Mouse (Mus musculus) stomach, embryonic 16.5 days (tissue): Measurements from ENCODE around the gene Dok7. TPM values are rescaled to one million over a fixed set of nuclear protein-coding genes. Genes with fewer than 3 reads are reported as not detected.

Source experiments
- ATAC-seq: fragments of 200-750 bp; cut with Nextera tagmentation; 2 replicates; pipeline ENCODE4 v1.8.0; 2017; ENCODE audit warnings: moderate number of reproducible peaks, moderate TSS enrichment; ENCODE audit not compliant: insufficient read depth, low FRiP score
- H3K27ac ChIP-seq: fragments of 300-500 bp; sonication (generic); 2 replicates; pipeline ENCODE4 v1.5.1; 2014; ENCODE audit warnings: low read length
- H3K27me3 ChIP-seq: fragments of 300-500 bp; sonication (generic); 2 replicates; pipeline ENCODE4 v1.6.1; 2014; ENCODE audit warnings: low read length, control low read depth, mixed read lengths; ENCODE audit not compliant: control insufficient read depth, insufficient read depth
- H3K36me3 ChIP-seq: fragments of 300-500 bp; sonication (generic); 2 replicates; pipeline ENCODE4 v1.6.1; 2014; ENCODE audit warnings: low read length; ENCODE audit not compliant: control insufficient read depth, insufficient read depth
- H3K4me1 ChIP-seq: fragments of 300-500 bp; sonication (generic); 2 replicates; pipeline ENCODE4 v1.6.1; 2014; ENCODE audit warnings: low read length, control low read depth, mixed read lengths; ENCODE audit not compliant: control insufficient read depth, insufficient read depth
- H3K4me2 ChIP-seq: fragments of 300-500 bp; sonication (generic); 2 replicates; pipeline ENCODE4 v1.6.1; 2014; ENCODE audit warnings: low read depth, low read length, mixed read lengths
- H3K4me3 ChIP-seq: fragments of 300-500 bp; sonication (generic); replicated peaks from 2 replicates; pipeline ENCODE4 v1.5.1; 2014; ENCODE audit warnings: mild to moderate bottlenecking, low read length
- H3K9ac ChIP-seq: fragments of 300-500 bp; sonication (generic); 2 replicates; pipeline ENCODE4 v1.6.1; 2014; ENCODE audit warnings: low read length
- H3K9me3 ChIP-seq: fragments of 300-500 bp; sonication (generic); replicated peaks from 2 replicates; pipeline ENCODE4 v1.6.1; 2016; ENCODE audit warnings: low read length, control low read depth; ENCODE audit not compliant: control insufficient read depth
- WGBS: fragments of 180-500 bp; shearing (Covaris S2); extraction: QIAGEN DNeasy Blood & Tissue Kit; methylation state at CpG from one replicate; pipeline ENCODE4 v1.1.7; 2014; 5-methylcytosine and 5-hydroxymethylcytosine counted together
- polyA plus RNA-seq: library from polyadenylated mRNA; unstranded; fragments of >200 nt; fragmentation: Nextera tagmentation; extraction: Ambion mirVana; gene quantifications from 2 replicates; pipeline ENCODE4 v1.2.1, GENCODE M21; 2015

The Dok7 gene
- polyA plus RNA-seq, 1 experiment from 2014 or later, result 2.0 TPM

DNA sequence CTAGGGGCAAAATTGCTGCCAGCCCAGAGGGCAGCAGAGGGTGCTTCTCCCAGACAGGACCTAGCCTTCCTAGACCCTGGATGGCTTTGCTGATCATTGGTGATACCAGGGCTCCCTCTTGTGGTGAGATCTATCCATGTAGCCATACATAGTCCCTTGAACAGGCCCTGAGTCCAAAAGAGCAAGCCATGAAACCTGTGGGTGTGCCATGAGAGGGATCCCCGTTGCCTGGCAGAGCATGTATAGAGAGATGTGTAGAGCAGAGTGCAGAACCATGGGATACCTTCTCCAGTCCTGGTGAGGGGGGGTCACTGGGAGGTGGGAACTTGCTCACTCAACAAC, 13.5 kb upstream of the Dok7 start:
- WGBS, result 12% methylated on average over 1 of the region's 1 CpGs
- ATAC-seq, result peak; percentile 72; the same call in 1 of the 2 replicates

GRCm38 (mm10) chr5:35050541-35050940, 6.0 kb upstream of the Dok7 start:
- Histone ChIP-seq H3K27ac (no peak overlapping the region), H3K4me1 (no peaks in the 10 kb centered on the region), H3K9ac (no peak overlapping the region), H3K36me3 (no peaks in the 10 kb centered on the region), H3K4me3 (no peak overlapping the region), H3K27me3 (no peaks in the 10 kb centered on the region; the same call in 1 of the 2 replicates), H3K9me3 (no peaks in the 10 kb centered on the region), H3K4me2 (no peak overlapping the region)
- 77% methylated on average over 5 of the region's 5 CpGs for WGBS
- ATAC-seq, result no peak

More for the DNA sequence above, 13.5 kb upstream of the Dok7 start:
- Histone ChIP-seq H3K4me3 (no peak overlapping the region), H3K9ac (no peak overlapping the region), H3K4me1 (peaks cover 3% of the 10 kb centered on the region; the same call in 1 of the 2 replicates), H3K4me2 (no peak overlapping the region), H3K36me3 (no peaks in the 10 kb centered on the region), H3K9me3 (no peaks in the 10 kb centered on the region), H3K27me3 (no peaks in the 10 kb centered on the region), H3K27ac (no peak overlapping the region)

GRCm38 (mm10) chr5:35054628-35055027, 1.9 kb upstream of the Dok7 start:
- Histone ChIP-seq H3K9ac (no peak overlapping the region), H3K9me3 (no peaks in the 10 kb centered on the region), H3K4me1 (peaks cover 8% of the 10 kb centered on the region), H3K36me3 (no peaks in the 10 kb centered on the region), H3K4me2 (no peak overlapping the region), H3K27ac (no peak overlapping the region), H3K27me3 (peaks cover 32% of the 10 kb centered on the region), H3K4me3 (no peak overlapping the region)
- 77% methylated on average over 3 of the region's 3 CpGs for WGBS
- no peak for ATAC-seq

DNA sequence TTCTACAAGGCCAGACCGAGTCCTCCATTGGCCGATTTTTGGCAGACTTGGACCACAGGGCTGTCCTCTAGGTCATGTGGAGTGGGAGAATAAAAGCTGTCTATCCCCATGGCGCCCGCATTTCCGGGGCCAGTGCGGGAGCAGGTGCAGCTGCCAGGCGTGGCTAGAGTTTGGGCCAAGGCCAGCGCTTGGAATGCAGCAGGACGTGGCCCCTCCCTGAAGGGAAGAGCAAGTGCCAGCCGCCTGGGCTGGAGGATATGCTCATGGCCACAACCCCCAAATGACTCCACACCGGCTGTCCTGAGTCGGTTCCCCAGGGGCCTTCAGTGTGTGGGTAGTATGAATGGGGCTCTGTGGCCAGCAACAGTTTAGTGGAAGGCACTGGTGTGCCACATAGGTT, 1.5 kb upstream of the Dok7 start:
- no peak overlapping the region for H3K4me3 ChIP-seq
- peaks cover 8% of the 10 kb centered on the region for H3K4me1 ChIP-seq
- no peak overlapping the region for H3K27ac ChIP-seq
- 0 out of 2 replicates have a peak, but pooled peaks have one; percentile 11 for ATAC-seq
- H3K9me3 ChIP-seq, result no peaks in the 10 kb centered on the region
- WGBS, result 57% methylated on average over 12 of the region's 12 CpGs
- no peaks in the 10 kb centered on the region for H3K36me3 ChIP-seq
- no peak overlapping the region for H3K4me2 ChIP-seq
- H3K27me3 ChIP-seq, result peaks cover 32% of the 10 kb centered on the region
- no peak overlapping the region for H3K9ac ChIP-seq

DNA sequence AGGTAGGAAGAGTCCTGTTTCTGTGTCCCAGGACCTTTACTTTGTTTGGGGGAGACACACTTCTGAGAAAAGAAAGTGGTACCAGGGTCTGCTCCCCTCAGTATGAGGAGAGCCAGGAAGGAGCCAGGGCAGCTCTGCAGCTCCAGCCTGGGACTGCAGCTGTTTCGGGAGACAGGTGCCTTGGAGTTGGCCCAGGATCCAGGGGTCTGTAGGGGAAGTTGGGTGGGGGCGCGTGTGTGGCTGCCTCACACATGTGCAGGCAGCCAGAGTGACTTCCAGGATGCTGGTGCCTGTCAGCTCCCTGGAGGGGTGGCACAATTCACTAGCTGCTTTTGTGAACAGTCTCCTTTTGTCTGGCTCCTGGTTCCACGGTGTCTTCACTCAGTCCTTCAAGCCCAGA, 1.0 kb downstream of the Dok7 start:
- H3K27me3 ChIP-seq, result peaks cover 32% of the 10 kb centered on the region
- H3K27ac ChIP-seq, result no peak overlapping the region
- no peaks in the 10 kb centered on the region for H3K36me3 ChIP-seq
- no peaks in the 10 kb centered on the region for H3K9me3 ChIP-seq
- peak overlapping the region; percentile 73; the same call in 1 of the 2 replicates for H3K9ac ChIP-seq
- peaks cover 8% of the 10 kb centered on the region for H3K4me1 ChIP-seq
- peak overlapping the region; percentile 97 for H3K4me2 ChIP-seq
- 24% methylated on average over 4 of the region's 4 CpGs for WGBS
- peak overlapping the region; percentile 60 for H3K4me3 ChIP-seq
- no peak for ATAC-seq

DNA sequence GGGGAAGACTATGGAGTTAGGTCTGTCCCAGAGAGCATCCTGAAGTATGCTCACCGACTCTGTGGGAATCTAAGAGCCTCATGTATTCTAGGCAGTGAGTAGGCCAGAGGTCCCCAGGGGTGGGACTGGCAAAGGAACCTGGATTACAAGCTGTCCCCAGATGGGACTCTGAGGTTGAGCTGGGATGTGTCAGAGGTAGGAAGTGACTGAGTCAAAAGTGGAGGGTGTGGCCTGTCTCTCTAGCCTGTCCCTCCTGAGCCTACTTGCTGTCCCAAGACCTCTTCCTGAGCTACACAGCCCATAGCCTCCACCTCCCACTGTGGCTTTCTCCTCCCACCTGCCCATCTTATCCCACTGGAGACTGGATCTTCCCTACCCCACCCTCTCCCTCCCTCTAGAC, 1.6 kb downstream of the Dok7 start:
- no peak overlapping the region for H3K9ac ChIP-seq
- no peak for ATAC-seq

GRCm38 (mm10) chr5:35060098-35060497, 3.5 kb downstream of the Dok7 start:
- WGBS, result 46% methylated on average over 3 of the region's 3 CpGs
- Histone ChIP-seq H3K9me3 (no peaks in the 10 kb centered on the region), H3K4me2 (no peak overlapping the region), H3K4me3 (no peak overlapping the region), H3K9ac (no peak overlapping the region), H3K36me3 (no peaks in the 10 kb centered on the region), H3K27ac (no peak overlapping the region), H3K27me3 (peaks cover 32% of the 10 kb centered on the region), H3K4me1 (peaks cover 8% of the 10 kb centered on the region)
- no peak for ATAC-seq

More for the DNA sequence above, 1.6 kb downstream of the Dok7 start:
- no peaks in the 10 kb centered on the region for H3K9me3 ChIP-seq
- 50% methylated on average over 1 of the region's 1 CpGs for WGBS
- H3K4me1 ChIP-seq, result peaks cover 8% of the 10 kb centered on the region
- H3K36me3 ChIP-seq, result no peaks in the 10 kb centered on the region
- H3K27ac ChIP-seq, result no peak overlapping the region
- H3K4me2 ChIP-seq, result no peak overlapping the region
- peaks cover 32% of the 10 kb centered on the region for H3K27me3 ChIP-seq
- H3K4me3 ChIP-seq, result no peak overlapping the region

GRCm38 (mm10) chr5:35069841-35070240, 13.3 kb downstream of the Dok7 start:
- 83% methylated on average over 2 of the region's 2 CpGs for WGBS
- no peak overlapping the region for H3K4me3 ChIP-seq
- H3K27me3 ChIP-seq, result no peaks in the 10 kb centered on the region
- ATAC-seq, result no peak
- no peaks in the 10 kb centered on the region for H3K4me1 ChIP-seq
- no peaks in the 10 kb centered on the region for H3K9me3 ChIP-seq
- H3K9ac ChIP-seq, result no peak overlapping the region
- H3K27ac ChIP-seq, result no peak overlapping the region
- no peaks in the 10 kb centered on the region for H3K36me3 ChIP-seq
- no peak overlapping the region for H3K4me2 ChIP-seq

GRCm38 (mm10) chr5:35070314-35070713, 13.7 kb downstream of the Dok7 start:
- no peak for ATAC-seq
- H3K4me2 ChIP-seq, result no peak overlapping the region
- no peak overlapping the region for H3K9ac ChIP-seq
- no peaks in the 10 kb centered on the region for H3K4me1 ChIP-seq
- H3K27ac ChIP-seq, result no peak overlapping the region
- H3K36me3 ChIP-seq, result no peaks in the 10 kb centered on the region
- no peak overlapping the region for H3K4me3 ChIP-seq
- WGBS, result 82% methylated on average over 8 of the region's 8 CpGs
- no peaks in the 10 kb centered on the region for H3K9me3 ChIP-seq
- no peaks in the 10 kb centered on the region for H3K27me3 ChIP-seq

- 0 out of 2 replicates have a peak overlapping the region, but pooled peaks have one; percentile 4 for H3K9ac ChIP-seq
- no peaks in the 10 kb centered on the region for H3K36me3 ChIP-seq
- WGBS, result 51% methylated on average over 7 of the region's 7 CpGs
- no peaks in the 10 kb centered on the region for H3K9me3 ChIP-seq
- no peaks in the 10 kb centered on the region for H3K4me1 ChIP-seq
- ATAC-seq, result no peak
- no peak overlapping the region for H3K27ac ChIP-seq
- no peaks in the 10 kb centered on the region for H3K27me3 ChIP-seq
- no peak overlapping the region for H3K4me2 ChIP-seq
- H3K4me3 ChIP-seq, result no peak overlapping the region
Measured at GRCm38 (mm10) chr5:35070953-35071352, 14.4 kb downstream of the Dok7 start.
